Mouse (Mus musculus) midbrain, postnatal 0 days (tissue): ENCODE measurements around the gene Tkt. TPM values are rescaled to one million over a fixed set of nuclear protein-coding genes. Genes with fewer than 3 reads are reported as not detected.

ENCODE experiments used
- ATAC-seq: fragments of 200-750 bp; cut with Nextera tagmentation; 2 replicates; pipeline ENCODE4 v1.8.0; 2017; ENCODE audit warnings: moderate number of reproducible peaks, mild to moderate bottlenecking, moderate TSS enrichment, moderate library complexity; ENCODE audit not compliant: low FRiP score
- DNase-seq: peaks from one replicate; pipeline ENCODE4 v3.0.0-alpha.2; 2015; ENCODE audit warnings: low spot score
- H3K27ac ChIP-seq: fragments of 300-500 bp; sonication (generic); 2 replicates; pipeline ENCODE4 v1.5.1; 2014; ENCODE audit warnings: low read depth, mild to moderate bottlenecking, low read length, mixed read lengths
- H3K27me3 ChIP-seq: fragments of 300-500 bp; sonication (generic); 2 replicates; pipeline ENCODE4 v1.6.1; 2014; ENCODE audit warnings: low read length, control low read depth, mixed read lengths; ENCODE audit not compliant: insufficient read depth
- H3K36me3 ChIP-seq: fragments of 300-500 bp; sonication (generic); 2 replicates; pipeline ENCODE4 v1.6.1; 2014; ENCODE audit warnings: low read length, control low read depth, mixed read lengths; ENCODE audit not compliant: insufficient read depth
- H3K4me1 ChIP-seq: fragments of 300-500 bp; sonication (generic); 2 replicates; pipeline ENCODE4 v1.6.1; 2014; ENCODE audit warnings: mild to moderate bottlenecking, control low read depth, antibody characterized with exemption, low read length, mixed read lengths; ENCODE audit not compliant: insufficient read depth
- H3K4me2 ChIP-seq: fragments of 300-500 bp; sonication (generic); 2 replicates; pipeline ENCODE4 v1.6.1; 2014; ENCODE audit warnings: low read depth, mild to moderate bottlenecking, low read length, mixed read lengths; ENCODE audit not compliant: poor library complexity, severe bottlenecking
- H3K4me3 ChIP-seq: fragments of 300-500 bp; sonication (generic); 2 replicates; pipeline ENCODE4 v1.5.1; 2014; ENCODE audit warnings: low read depth, mild to moderate bottlenecking, low read length, moderate library complexity
- H3K9ac ChIP-seq: fragments of 300-500 bp; sonication (generic); replicated peaks from 2 replicates; pipeline ENCODE4 v1.6.1; 2014; ENCODE audit warnings: mild to moderate bottlenecking, low read length, moderate library complexity, mixed read lengths; ENCODE audit not compliant: poor library complexity, severe bottlenecking
- H3K9me3 ChIP-seq: fragments of 300-500 bp; sonication (generic); 2 replicates; pipeline ENCODE4 v1.6.1; 2016; ENCODE audit warnings: low read length, control low read depth
- CTCF ChIP-seq: IDR thresholded peaks from 2 replicates; pipeline ENCODE4 v1.5.1; 2016; ENCODE audit warnings: antibody characterized with exemption, mild to moderate bottlenecking
- WGBS: fragments of 180-500 bp; shearing (Covaris S2); extraction: QIAGEN DNeasy Blood & Tissue Kit; methylation state at CpG from one replicate; pipeline ENCODE4 v1.1.7; 2014; 5-methylcytosine and 5-hydroxymethylcytosine counted together
- polyA plus RNA-seq: library from polyadenylated mRNA; unstranded; fragments of >200 nt; fragmentation: Nextera tagmentation; extraction: Ambion mirVana; gene quantifications from 2 replicates; pipeline ENCODE4 v1.2.1, GENCODE M21; 2015
- total RNA-seq: library from RNA; depleted of rRNA; stranded (reverse); fragments of >200 nt; gene quantifications from 2 replicates; pipeline ENCODE4 v1.2.3, GENCODE M21; 2014

The Tkt gene
- total and polyA plus RNA-seq, 2 experiments from 2014 or later: 241 to 388 TPM

DNA sequence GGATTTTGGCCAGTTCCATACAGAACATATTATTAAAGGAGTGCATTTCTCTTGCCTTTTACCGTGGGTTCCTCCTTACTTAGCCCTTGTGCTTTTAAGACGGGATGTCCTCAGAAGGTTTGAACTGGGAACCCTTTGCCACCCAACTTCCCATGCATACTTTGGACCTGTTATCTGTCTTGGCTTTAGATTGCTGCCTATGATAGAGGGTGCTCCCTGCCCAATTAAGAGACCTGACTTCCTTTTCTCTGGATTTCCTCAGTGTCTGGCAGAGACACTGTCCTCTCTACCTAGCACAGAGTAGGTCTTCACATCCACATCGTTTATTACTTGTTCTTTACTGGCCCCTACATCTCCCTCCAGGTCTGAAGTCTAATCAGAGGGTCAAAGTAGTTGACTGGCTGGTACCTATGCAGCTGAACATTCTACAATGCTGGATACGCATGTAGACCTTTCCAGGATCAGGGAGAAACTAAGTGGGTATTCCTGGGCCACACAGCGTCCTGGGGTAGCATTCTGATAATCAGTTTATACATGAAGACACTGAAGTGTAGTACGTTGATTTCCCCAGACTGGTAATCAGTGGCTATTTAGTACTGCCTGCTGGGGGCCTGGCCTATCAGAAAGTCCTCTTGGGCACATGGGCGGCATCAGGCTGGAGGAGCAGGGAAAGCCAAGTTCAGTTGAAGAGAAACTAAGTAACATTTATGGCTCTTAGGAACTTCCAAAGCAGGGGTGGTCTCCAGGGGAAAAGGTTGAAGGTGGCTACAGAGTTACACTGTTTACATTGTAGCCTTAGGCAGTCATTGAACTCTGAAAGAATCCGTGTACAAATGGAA, 2.3 kb downstream of the Tkt start:
- TF ChIP-seq CTCF: no peak
- ATAC-seq (no peak), DNase-seq (no peak)
- Histone ChIP-seq H3K27me3 (no peaks in the 10 kb centered on the region), H3K27ac (peak overlapping the region; percentile 95), H3K4me2 (peak overlapping the region; percentile 91), H3K9ac (peak overlapping the region; percentile 89), H3K4me1 (peaks cover 30% of the 10 kb centered on the region), H3K4me3 (peak overlapping the region; percentile 77), H3K36me3 (no peaks in the 10 kb centered on the region), H3K9me3 (no peaks in the 10 kb centered on the region)
- 43% methylated on average over 8 of the region's 8 CpGs for WGBS

DNA sequence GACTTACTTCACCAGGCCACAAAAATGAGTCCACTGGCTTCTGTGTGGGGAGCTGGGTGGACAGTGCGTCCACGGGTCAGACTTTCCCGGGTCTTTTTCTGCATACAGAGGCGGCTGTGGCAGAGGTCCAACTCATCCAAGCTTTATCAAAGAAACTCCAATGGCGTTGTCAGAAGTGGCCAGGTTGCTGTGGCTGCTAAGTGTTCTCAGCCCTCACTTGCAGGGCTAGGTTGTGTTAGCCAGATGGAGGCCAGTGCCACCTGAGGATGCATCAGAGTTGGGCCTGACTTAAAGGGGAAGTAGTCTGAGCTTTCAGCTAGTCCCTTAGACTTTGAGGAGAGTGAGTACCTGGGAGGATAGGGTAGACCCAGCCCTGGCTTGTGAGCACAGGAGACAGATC, 3.4 kb downstream of the Tkt start:
- no peak for DNase-seq
- H3K36me3 ChIP-seq: no peaks in the 10 kb centered on the region
- peaks cover 30% of the 10 kb centered on the region for H3K4me1 ChIP-seq
- no peaks in the 10 kb centered on the region for H3K27me3 ChIP-seq
- no peak overlapping the region for H3K4me3 ChIP-seq
- H3K9ac ChIP-seq: 0 out of 2 replicates have a peak overlapping the region, but pooled peaks have one; percentile 4
- no peaks in the 10 kb centered on the region for H3K9me3 ChIP-seq
- no peak overlapping the region for H3K27ac ChIP-seq
- 57% methylated on average over 5 of the region's 5 CpGs for WGBS
- ATAC-seq: no peak
- TF ChIP-seq CTCF: no peak
- peak overlapping the region; percentile 91 for H3K4me2 ChIP-seq

DNA sequence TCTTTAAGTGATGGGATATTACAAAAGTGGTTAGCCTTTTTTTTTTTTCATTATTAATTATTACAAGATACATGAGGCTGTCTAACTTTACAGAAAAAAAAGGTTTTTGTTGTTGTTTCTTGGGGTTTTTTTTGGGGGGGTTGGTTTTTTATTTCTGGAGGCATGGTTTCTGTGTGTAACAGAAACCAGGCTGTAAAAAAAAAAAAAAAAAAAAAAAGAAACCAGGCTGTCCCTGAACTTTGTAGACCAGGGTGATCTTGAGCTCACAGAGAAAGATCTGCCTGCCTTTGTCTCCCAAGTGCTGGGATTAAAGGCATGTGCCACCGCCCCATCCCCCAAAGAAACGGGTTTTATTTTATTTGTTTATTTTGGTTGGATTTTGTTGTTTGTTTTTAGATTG, 3.8 kb downstream of the Tkt start:
- Histone ChIP-seq H3K36me3 (no peaks in the 10 kb centered on the region), H3K27me3 (no peaks in the 10 kb centered on the region), H3K9ac (no peak overlapping the region), H3K4me2 (no peak overlapping the region), H3K4me1 (peaks cover 30% of the 10 kb centered on the region), H3K4me3 (no peak overlapping the region), H3K27ac (no peak overlapping the region), H3K9me3 (no peaks in the 10 kb centered on the region)
- no peak for TF ChIP-seq CTCF
- DNase-seq: no peak
- 100% methylated on average over 2 of the region's 2 CpGs for WGBS
- no peak for ATAC-seq

DNA sequence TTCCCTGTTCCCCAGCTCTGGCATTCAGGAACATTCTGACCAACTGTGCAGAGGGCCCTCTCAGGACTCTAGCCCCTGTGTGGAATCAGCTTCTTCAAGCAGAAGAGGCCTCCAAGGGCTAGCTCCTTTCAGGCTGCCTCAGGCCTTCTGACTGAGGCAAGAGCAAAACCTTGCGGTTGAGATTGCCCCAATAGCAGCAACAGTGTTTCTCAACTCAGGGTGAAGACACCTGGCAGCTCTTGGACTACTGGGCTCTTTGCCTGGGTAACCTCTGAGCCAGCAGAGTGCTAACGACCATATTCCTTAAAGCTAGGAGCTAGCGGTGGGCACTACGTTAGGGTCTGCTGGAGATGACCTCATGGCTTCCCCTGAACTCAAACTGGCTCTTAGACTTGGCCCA, 5.0 kb downstream of the Tkt start:
- H3K27me3 ChIP-seq: no peaks in the 10 kb centered on the region
- DNase-seq (no peak), ATAC-seq (no peak)
- 88% methylated on average over 4 of the region's 4 CpGs for WGBS
- H3K9ac ChIP-seq: no peak overlapping the region
- no peak overlapping the region for H3K4me2 ChIP-seq
- no peaks in the 10 kb centered on the region for H3K9me3 ChIP-seq
- H3K4me3 ChIP-seq: no peak overlapping the region
- H3K27ac ChIP-seq: no peak overlapping the region
- H3K36me3 ChIP-seq: 0 out of 2 replicates have a peak, but pooled peaks cover under 1% of the 10 kb centered on the region
- H3K4me1 ChIP-seq: peaks cover 27% of the 10 kb centered on the region
- TF ChIP-seq CTCF: no peak

DNA sequence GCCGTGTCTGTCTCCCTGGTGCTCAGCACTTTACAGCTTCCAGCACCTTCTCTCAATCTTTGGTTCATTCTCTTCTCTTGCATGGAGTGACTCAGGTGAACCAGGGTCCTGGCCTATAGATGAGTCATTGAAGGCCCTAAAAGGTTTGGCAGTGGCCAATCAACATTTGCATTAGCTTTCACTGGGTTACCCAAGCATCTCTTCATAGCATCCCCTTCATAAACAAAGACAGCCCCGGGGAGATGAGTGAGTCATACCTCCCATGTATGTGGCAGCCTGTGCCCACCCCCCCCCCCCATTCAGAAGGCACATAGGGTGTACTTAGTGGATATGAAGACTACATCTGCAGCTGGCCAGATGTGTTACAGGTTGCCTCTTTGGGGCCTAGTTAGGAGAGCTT, 8.5 kb downstream of the Tkt start:
- no peaks in the 10 kb centered on the region for H3K27me3 ChIP-seq
- no peak for TF ChIP-seq CTCF
- H3K27ac ChIP-seq: no peak overlapping the region
- H3K4me1 ChIP-seq: peaks cover 4% of the 10 kb centered on the region
- H3K9me3 ChIP-seq: no peaks in the 10 kb centered on the region
- no peak for DNase-seq
- ATAC-seq: no peak
- peaks cover 28% of the 10 kb centered on the region for H3K36me3 ChIP-seq
- H3K9ac ChIP-seq: no peak overlapping the region
- H3K4me2 ChIP-seq: no peak overlapping the region
- WGBS: 88% methylated on average over 2 of the region's 2 CpGs
- H3K4me3 ChIP-seq: no peak overlapping the region

DNA sequence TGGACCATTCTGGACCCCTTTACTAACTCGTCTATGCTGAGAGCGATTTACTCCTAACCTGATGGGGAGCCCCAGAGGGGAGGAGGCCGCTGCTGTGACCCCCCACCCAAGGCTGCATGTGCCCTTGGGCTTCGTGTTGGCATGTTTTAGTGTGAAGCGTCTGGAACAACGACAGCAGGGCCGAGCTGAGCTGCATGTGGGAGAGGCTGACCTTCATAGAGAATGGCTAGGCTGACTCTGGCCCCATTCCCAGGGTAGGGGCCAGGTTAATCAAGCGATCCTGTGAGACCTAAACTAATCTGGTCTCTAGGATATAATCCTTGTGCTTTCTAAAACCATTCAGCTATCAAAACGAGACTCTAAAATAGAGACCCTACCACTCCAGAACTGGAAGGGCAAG, 9.6 kb downstream of the Tkt start:
- 64% methylated on average over 9 of the region's 9 CpGs for WGBS
- H3K36me3 ChIP-seq: peaks cover 28% of the 10 kb centered on the region
- no peak overlapping the region for H3K27ac ChIP-seq
- no peak for TF ChIP-seq CTCF
- H3K27me3 ChIP-seq: no peaks in the 10 kb centered on the region
- no peak overlapping the region for H3K4me2 ChIP-seq
- DNase-seq (no peak), ATAC-seq (no peak)
- H3K4me3 ChIP-seq: no peak overlapping the region
- no peaks in the 10 kb centered on the region for H3K9me3 ChIP-seq
- H3K9ac ChIP-seq: no peak overlapping the region
- H3K4me1 ChIP-seq: peaks cover 4% of the 10 kb centered on the region; the same call in 1 of the 2 replicates
